Mouse (Mus musculus) ES-Bruce4 (cell line): Measurements from ENCODE around the gene Pck1. TPM values are rescaled to one million over a fixed set of nuclear protein-coding genes. Genes with fewer than 3 reads are reported as not detected.

Experiments
- H3K27ac ChIP-seq: 2 replicates; pipeline ENCODE4 v1.5.1; 2012; ENCODE audit warnings: low read length, inconsistent platforms; ENCODE audit not compliant: insufficient read depth
- H3K27me3 ChIP-seq: 2 replicates; pipeline ENCODE4 v1.6.1; 2012; ENCODE audit warnings: mild to moderate bottlenecking, low read length, inconsistent platforms; ENCODE audit not compliant: control insufficient read depth, poor library complexity, insufficient read depth, severe bottlenecking
- H3K36me3 ChIP-seq: 2 replicates; pipeline ENCODE4 v1.6.1; 2012; ENCODE audit warnings: inconsistent platforms, mild to moderate bottlenecking, low read length, moderate library complexity; ENCODE audit not compliant: control insufficient read depth, poor library complexity, insufficient read depth, severe bottlenecking
- H3K4me1 ChIP-seq: one replicate; pipeline ENCODE4 v1.8.1; 2011; ENCODE audit warnings: low read length; ENCODE audit not compliant: control insufficient read depth, insufficient read depth
- H3K4me3 ChIP-seq: 2 replicates; pipeline ENCODE4 v1.5.1; 2011; ENCODE audit warnings: low read depth, mild to moderate bottlenecking, low read length
- H3K9ac ChIP-seq: 2 replicates; pipeline ENCODE4 v1.6.1; 2012; ENCODE audit warnings: low read depth, mild to moderate bottlenecking, inconsistent platforms; ENCODE audit not compliant: poor library complexity, severe bottlenecking
- H3K9me3 ChIP-seq: replicated peaks from 2 replicates; pipeline ENCODE4 v1.6.1; 2012; ENCODE audit warnings: mild to moderate bottlenecking, low read length, inconsistent platforms; ENCODE audit not compliant: control insufficient read depth, poor library complexity, insufficient read depth, severe bottlenecking
- CTCF ChIP-seq: IDR thresholded peaks from one replicate; pipeline ENCODE4 v1.8.1; 2011; ENCODE audit warnings: low read depth, low read length
- EP300 ChIP-seq: IDR thresholded peaks from 2 replicates; pipeline ENCODE4 v1.6.1; 2011; ENCODE audit warnings: low read depth, low read length; ENCODE audit not compliant: insufficient read depth
- POLR2A ChIP-seq: IDR thresholded peaks from one replicate; pipeline ENCODE4 v1.8.1; 2011; ENCODE audit warnings: low read length; ENCODE audit not compliant: insufficient read depth
- polyA plus RNA-seq: library from polyadenylated mRNA; stranded (reverse); fragments of >200 nt; gene quantifications from 2 replicates; pipeline ENCODE4 v1.2.4, GENCODE M21; 2011; ENCODE audit warnings: low read depth; ENCODE audit not compliant: missing spikeins, insufficient read depth, insufficient read length

Gene Pck1
- polyA plus RNA-seq, 1 experiment, result not detected

DNA sequence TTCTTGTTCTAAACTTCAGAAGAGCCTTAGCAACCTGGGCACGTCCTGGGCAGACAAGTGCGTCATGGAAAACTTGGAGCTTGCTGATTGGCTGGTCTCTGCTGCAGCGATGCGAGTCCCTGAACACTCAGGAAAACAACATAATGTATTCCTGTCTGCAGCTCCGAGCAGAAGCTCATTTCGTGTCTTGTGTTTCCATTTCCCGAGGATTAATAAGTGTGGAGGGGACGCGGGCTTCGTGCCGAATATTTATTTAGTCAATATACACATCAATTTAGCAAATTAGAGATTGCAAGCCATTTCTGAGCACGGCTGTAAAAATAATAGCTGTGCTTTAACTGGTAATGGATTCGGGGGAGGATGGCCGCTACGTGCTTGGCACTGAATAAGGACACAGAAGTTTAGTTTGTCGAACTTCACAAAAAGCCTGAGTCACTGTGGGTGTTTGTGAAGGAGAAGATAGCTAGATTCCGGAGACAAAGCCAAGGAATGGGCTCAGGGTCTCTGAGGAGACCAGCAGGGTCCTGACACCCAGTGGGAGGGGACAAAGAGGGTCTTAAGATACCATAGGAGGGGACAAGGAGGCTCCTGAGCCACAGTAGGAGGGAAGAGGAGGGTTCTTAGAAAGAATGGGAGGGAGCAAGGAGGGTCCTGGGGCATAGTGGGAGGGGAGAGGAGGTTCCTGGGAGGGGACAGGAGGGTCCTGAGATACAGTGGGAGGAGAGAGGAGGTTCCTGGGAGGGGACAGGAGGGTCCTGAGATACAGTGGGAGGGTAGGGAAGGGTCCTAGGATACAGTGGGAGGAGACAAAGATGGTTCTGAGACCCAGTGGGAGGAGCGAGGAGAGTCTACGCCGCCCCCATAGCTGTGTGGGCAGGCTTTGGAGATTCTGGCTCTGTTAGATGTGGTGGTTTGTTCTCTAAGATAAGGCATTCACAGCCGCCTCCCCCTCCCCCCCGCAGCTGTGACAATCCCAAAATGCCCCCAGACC lies 21.0 kb downstream of the Pck1 start:
- no peaks in the 10 kb centered on the region for H3K36me3 ChIP-seq

DNA sequence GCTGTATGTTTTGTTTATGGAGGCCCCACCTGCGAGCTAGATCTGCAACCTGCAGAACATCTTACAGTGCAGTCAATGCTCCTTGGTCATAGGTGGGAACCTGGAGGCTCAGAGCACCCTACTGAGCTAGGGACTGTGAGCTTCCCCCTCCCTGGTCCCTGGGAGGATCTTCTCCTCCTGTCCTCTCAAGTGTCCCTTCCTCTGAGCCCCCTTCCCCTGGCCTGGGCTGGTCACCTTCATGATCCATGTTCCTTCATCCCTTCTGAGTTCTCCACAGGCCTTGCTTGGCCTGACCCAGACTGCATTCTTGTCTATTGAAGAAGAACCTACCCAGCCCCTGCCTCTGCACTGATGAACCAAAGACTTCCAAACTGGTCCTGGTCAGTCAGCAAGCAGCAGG lies 21.7 kb downstream of the Pck1 start:
- Histone ChIP-seq H3K9me3 (no peaks in the 10 kb centered on the region), H3K4me1 (no peaks in the 10 kb centered on the region), H3K27me3 (no peaks in the 10 kb centered on the region), H3K9ac (no peak overlapping the region), H3K27ac (no peak overlapping the region), H3K36me3 (no peaks in the 10 kb centered on the region), H3K4me3 (no peak overlapping the region)
- TF ChIP-seq CTCF, result no peak
- TF ChIP-seq EP300, result no peak
- no peak for TF ChIP-seq POLR2A

More for the DNA sequence above, 21.0 kb downstream of the Pck1 start:
- H3K9me3 ChIP-seq, result no peaks in the 10 kb centered on the region
- H3K4me1 ChIP-seq, result no peaks in the 10 kb centered on the region
- no peaks in the 10 kb centered on the region for H3K27me3 ChIP-seq
- H3K4me3 ChIP-seq, result no peak overlapping the region
- no peak for TF ChIP-seq CTCF
- TF ChIP-seq POLR2A, result no peak
- no peak for TF ChIP-seq EP300
- no peak overlapping the region for H3K9ac ChIP-seq
- no peak overlapping the region for H3K27ac ChIP-seq

DNA sequence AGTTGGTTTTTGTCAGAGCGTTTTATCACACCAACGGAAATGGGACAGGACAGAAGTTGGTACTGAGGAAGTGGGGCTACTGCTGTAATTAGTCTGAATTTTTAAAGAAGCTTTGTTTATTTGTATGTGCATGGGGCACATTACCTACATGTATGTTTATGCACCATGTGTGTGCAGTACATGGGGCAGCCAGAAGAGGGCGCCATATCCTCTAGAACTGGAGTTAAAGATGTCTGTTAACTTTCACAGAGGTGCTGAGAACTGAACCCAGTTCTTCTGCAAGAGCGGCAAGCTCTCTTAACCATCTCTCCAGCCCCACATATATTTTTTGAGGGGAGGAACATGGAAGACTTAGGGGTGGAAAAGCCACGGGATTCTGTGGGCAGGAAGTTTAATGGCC lies 22.9 kb downstream of the Pck1 start:
- Histone ChIP-seq H3K4me3 (no peak overlapping the region), H3K9ac (no peak overlapping the region), H3K4me1 (no peaks in the 10 kb centered on the region), H3K36me3 (no peaks in the 10 kb centered on the region), H3K9me3 (no peaks in the 10 kb centered on the region), H3K27me3 (no peaks in the 10 kb centered on the region), H3K27ac (no peak overlapping the region)
- TF ChIP-seq EP300 (no peak), CTCF (no peak), POLR2A (no peak)

DNA sequence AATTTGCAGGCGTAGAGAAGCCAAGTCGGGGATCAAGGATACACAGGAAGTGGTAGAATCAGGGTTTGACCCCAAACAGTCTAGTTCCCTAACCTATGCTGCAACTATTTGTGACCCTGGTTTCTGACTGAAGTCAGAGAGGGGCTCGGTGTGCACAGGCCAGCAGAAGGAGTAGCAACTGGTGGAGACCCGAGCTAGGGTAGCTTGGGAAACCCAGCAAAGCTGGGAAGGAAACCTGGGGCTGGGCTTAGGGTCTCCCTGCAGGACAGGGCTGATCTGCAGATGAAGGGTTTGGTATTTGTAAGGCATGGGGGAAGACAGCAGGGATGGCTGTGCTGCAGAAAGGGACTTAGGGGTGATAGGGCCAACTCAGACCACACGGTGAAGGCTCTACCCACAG lies 24.6 kb downstream of the Pck1 start:
- no peak overlapping the region for H3K4me3 ChIP-seq
- no peaks in the 10 kb centered on the region for H3K36me3 ChIP-seq
- H3K9ac ChIP-seq, result no peak overlapping the region
- no peak overlapping the region for H3K27ac ChIP-seq
- no peak for TF ChIP-seq POLR2A
- TF ChIP-seq CTCF, result no peak
- no peak for TF ChIP-seq EP300
- no peaks in the 10 kb centered on the region for H3K4me1 ChIP-seq
- H3K9me3 ChIP-seq, result no peaks in the 10 kb centered on the region
- no peaks in the 10 kb centered on the region for H3K27me3 ChIP-seq

DNA sequence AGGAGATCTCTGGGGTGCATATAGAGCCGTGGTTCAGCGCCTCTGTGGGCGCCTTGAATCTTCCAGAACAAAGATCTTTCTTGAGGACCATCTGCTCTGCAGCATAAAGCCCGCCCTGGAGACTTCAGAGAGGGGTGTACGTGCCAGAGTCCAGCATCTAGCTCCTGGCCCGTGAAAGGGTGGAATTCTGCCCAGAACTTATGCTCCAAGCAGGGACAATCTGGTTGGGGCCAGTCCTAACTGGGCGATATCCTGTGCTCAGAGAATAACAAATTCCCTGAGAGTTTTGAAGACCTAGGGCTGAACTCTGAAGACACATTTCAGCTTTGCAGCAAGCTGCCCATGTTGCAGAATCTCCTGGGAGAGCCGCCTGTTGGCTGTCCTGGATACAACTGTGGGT lies 25.1 kb downstream of the Pck1 start:
- Histone ChIP-seq H3K9ac (no peak overlapping the region), H3K36me3 (no peaks in the 10 kb centered on the region), H3K4me3 (no peak overlapping the region), H3K9me3 (no peaks in the 10 kb centered on the region), H3K4me1 (no peaks in the 10 kb centered on the region), H3K27me3 (no peaks in the 10 kb centered on the region), H3K27ac (no peak overlapping the region)
- TF ChIP-seq EP300, result no peak
- TF ChIP-seq CTCF, result no peak
- no peak for TF ChIP-seq POLR2A

DNA sequence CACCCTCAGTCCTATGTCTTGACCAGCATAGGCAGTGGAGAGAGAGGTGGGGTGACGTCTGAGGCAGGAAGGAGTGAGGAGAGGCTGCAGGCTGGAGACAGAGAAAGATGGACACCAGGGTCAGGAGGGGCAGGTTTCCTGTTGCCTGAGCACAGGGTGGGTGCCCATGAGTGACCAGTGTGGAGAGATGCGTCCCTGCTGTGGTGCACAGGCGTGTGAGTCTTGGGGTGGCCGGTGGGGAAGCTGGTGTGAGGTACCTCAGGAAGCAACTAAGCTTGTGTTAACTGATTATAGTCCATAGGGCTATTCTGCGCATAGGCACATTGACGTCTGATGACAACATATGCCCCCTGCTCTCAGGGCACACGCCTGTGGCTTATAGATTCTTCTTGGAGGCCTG lies 26.2 kb downstream of the Pck1 start:
- no peak overlapping the region for H3K9ac ChIP-seq
- no peak overlapping the region for H3K4me3 ChIP-seq
- no peak overlapping the region for H3K27ac ChIP-seq
- H3K36me3 ChIP-seq, result no peaks in the 10 kb centered on the region
- H3K4me1 ChIP-seq, result no peaks in the 10 kb centered on the region
- no peaks in the 10 kb centered on the region for H3K27me3 ChIP-seq
- no peaks in the 10 kb centered on the region for H3K9me3 ChIP-seq
- no peak for TF ChIP-seq CTCF
- no peak for TF ChIP-seq POLR2A
- TF ChIP-seq EP300, result no peak
